Mouse (Mus musculus): ENCODE results near the gene Kazn. TPM values are rescaled to one million over a fixed set of nuclear protein-coding genes. Genes with fewer than 3 reads are reported as not detected.

The Kazn gene
- polyA plus RNA-seq, 1 experiment from 2014 or later, result 16.4 TPM

DNA sequence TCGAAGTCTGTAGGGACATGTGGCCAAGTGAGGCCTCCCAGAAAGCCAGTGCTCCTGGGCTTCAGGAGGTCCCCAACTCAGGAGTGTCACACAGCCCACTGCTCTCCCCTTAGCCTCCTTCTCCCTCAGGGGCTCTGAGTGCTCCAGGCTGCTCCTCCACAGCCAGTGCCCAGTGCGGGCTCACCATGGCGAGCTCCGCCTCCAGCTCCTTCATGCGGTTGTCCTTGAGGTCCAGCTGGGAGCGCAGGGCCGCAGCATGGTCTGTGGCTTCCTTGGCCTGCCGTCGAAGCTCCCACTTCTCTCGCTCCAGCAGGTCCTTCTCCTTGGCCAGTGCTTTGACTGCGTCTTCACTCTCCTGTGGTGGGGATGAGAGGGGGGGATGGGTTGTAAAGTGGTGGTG is 85.0 kb downstream of the Kazn start:
- Histone ChIP-seq H3K36me3 (ENCODE audit: insufficient read depth, low read length) (0 out of 2 replicates have a peak, but pooled peaks cover 16% of the 10 kb centered on the region), H3K4me1 (replicated peaks; ENCODE audit: insufficient read depth, low read length) (no peaks in the 10 kb centered on the region), H3K27ac (no peak overlapping the region), H3K27me3 (ENCODE audit: insufficient read depth, low read length) (no peaks in the 10 kb centered on the region), H3K4me3 (replicated peaks; ENCODE audit: low read depth, low read length) (no peak overlapping the region), H3K9me3 (replicated peaks; ENCODE audit: low read length) (no peaks in the 10 kb centered on the region), H3K9ac (ENCODE audit: low read depth, low read length) (no peak overlapping the region), H3K4me2 (ENCODE audit: low read length) (no peak overlapping the region)
- DNase-seq (ENCODE audit: low spot score), result no peak
- no peak for TF ChIP-seq CTCF (IDR thresholded peaks at IDR 0.05; ENCODE audit: low read depth)
- no peak for ATAC-seq (replicated peaks; ENCODE audit: low FRiP score, low read depth)
- WGBS, result 76% methylated on average over 11 of the region's 11 CpGs

DNA sequence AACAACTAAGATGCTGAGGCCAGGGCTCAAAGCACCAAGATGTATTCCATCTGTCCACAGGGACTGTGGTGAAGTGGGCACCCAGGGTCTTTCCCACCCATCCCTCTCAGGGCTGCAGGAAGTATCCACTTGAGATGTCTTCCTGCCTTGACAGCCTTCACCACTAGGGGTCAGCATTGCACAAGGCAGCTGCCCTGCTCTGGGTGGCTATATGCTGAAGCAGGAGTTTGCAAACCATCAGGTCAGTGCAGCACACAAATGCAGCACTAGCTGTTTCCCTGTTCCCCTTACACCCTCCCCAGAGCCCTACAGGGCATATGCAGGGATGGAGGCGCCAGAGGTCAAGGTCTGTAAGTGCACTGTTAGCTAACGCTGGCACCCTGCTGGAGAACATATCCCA is 85.7 kb downstream of the Kazn start:
- 9% methylated on average over 2 of the region's 2 CpGs for WGBS
- no peak overlapping the region for H3K4me2 ChIP-seq (ENCODE audit: low read length)
- H3K36me3 ChIP-seq (ENCODE audit: insufficient read depth, low read length), result 0 out of 2 replicates have a peak, but pooled peaks cover 23% of the 10 kb centered on the region
- H3K27ac ChIP-seq, result no peak overlapping the region
- H3K9me3 ChIP-seq (replicated peaks; ENCODE audit: low read length), result no peaks in the 10 kb centered on the region
- H3K4me3 ChIP-seq (replicated peaks; ENCODE audit: low read depth, low read length), result no peak overlapping the region
- DNase-seq (ENCODE audit: low spot score), result peak; percentile 89
- no peaks in the 10 kb centered on the region for H3K27me3 ChIP-seq (ENCODE audit: insufficient read depth, low read length)
- H3K9ac ChIP-seq (ENCODE audit: low read depth, low read length), result no peak overlapping the region
- peak; percentile 59 for ATAC-seq (replicated peaks; ENCODE audit: low FRiP score, low read depth)
- H3K4me1 ChIP-seq (replicated peaks; ENCODE audit: insufficient read depth, low read length), result no peaks in the 10 kb centered on the region
- TF ChIP-seq CTCF (IDR thresholded peaks at IDR 0.05; ENCODE audit: low read depth), result peak; percentile 100

- Histone ChIP-seq H3K4me3 (replicated peaks; ENCODE audit: low read depth, low read length) (no peak overlapping the region), H3K9me3 (replicated peaks; ENCODE audit: low read length) (no peaks in the 10 kb centered on the region), H3K36me3 (ENCODE audit: insufficient read depth, low read length) (0 out of 2 replicates have a peak, but pooled peaks cover 28% of the 10 kb centered on the region), H3K4me2 (ENCODE audit: low read length) (no peak overlapping the region), H3K27ac (no peak overlapping the region), H3K9ac (ENCODE audit: low read depth, low read length) (no peak overlapping the region), H3K4me1 (replicated peaks; ENCODE audit: insufficient read depth, low read length) (no peaks in the 10 kb centered on the region), H3K27me3 (ENCODE audit: insufficient read depth, low read length) (no peaks in the 10 kb centered on the region)
- ATAC-seq (replicated peaks; ENCODE audit: low FRiP score, low read depth), result no peak
- WGBS, result 69% methylated on average over 8 of the region's 8 CpGs
- DNase-seq (ENCODE audit: low spot score), result no peak
- TF ChIP-seq CTCF (IDR thresholded peaks at IDR 0.05; ENCODE audit: low read depth), result no peak
Observed at GRCm38 (mm10) chr4:142152733-142153422, 86.3 kb downstream of the Kazn start.

GRCm38 (mm10) chr4:142150086-142150485 is 89.1 kb downstream of the Kazn start:
- Histone ChIP-seq H3K4me2 (ENCODE audit: low read length) (no peak overlapping the region), H3K27me3 (ENCODE audit: insufficient read depth, low read length) (no peaks in the 10 kb centered on the region), H3K36me3 (ENCODE audit: insufficient read depth, low read length) (peaks cover 31% of the 10 kb centered on the region; the same call in 1 of the 2 replicates), H3K9ac (ENCODE audit: low read depth, low read length) (no peak overlapping the region), H3K9me3 (replicated peaks; ENCODE audit: low read length) (no peaks in the 10 kb centered on the region), H3K4me1 (replicated peaks; ENCODE audit: insufficient read depth, low read length) (no peaks in the 10 kb centered on the region), H3K4me3 (replicated peaks; ENCODE audit: low read depth, low read length) (no peak overlapping the region), H3K27ac (no peak overlapping the region)
- DNase-seq (ENCODE audit: low spot score) (no peak), ATAC-seq (replicated peaks; ENCODE audit: low FRiP score, low read depth) (no peak)
- peak; percentile 28; the same call in 1 of the 2 replicates for TF ChIP-seq CTCF (IDR thresholded peaks at IDR 0.05; ENCODE audit: low read depth)
- WGBS, result 79% methylated on average over 2 of the region's 2 CpGs

- Histone ChIP-seq H3K9me3 (replicated peaks; ENCODE audit: low read length) (no peaks in the 10 kb centered on the region), H3K4me2 (ENCODE audit: low read length) (no peak overlapping the region), H3K4me3 (replicated peaks; ENCODE audit: low read depth, low read length) (no peak overlapping the region), H3K27ac (no peak overlapping the region), H3K36me3 (ENCODE audit: insufficient read depth, low read length) (peaks cover 38% of the 10 kb centered on the region; the same call in 1 of the 2 replicates), H3K4me1 (replicated peaks; ENCODE audit: insufficient read depth, low read length) (no peaks in the 10 kb centered on the region), H3K27me3 (ENCODE audit: insufficient read depth, low read length) (no peaks in the 10 kb centered on the region), H3K9ac (ENCODE audit: low read depth, low read length) (no peak overlapping the region)
- WGBS, result 83% methylated on average over 9 of the region's 9 CpGs
- no peak for DNase-seq (ENCODE audit: low spot score)
- TF ChIP-seq CTCF (IDR thresholded peaks at IDR 0.05; ENCODE audit: low read depth), result peak; percentile 24; the same call in 1 of the 2 replicates
- no peak for ATAC-seq (replicated peaks; ENCODE audit: low FRiP score, low read depth)
Observed at GRCm38 (mm10) chr4:142149202-142149601, 90.0 kb downstream of the Kazn start.

DNA sequence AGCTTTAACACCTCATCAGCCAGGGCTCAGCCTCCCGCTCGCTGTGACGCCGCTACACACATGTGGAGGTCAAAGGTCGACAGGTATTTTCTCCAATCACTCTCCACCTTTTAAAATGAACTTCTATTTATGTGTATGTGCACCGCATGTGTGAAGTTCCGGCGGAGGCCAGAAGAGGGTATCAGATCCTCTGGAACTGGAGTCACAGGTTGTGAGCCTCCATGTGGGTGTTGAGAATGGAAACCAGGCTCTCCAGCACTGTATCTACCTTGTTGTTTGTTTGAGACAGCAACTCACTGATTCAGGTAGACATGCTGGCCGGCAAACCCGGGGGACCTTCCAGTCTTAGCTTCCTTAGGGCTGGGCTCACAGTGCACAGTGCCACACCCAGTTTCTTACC is 91.5 kb downstream of the Kazn start:
- H3K4me3 ChIP-seq (replicated peaks; ENCODE audit: low read depth, low read length), result no peak overlapping the region
- 95% methylated on average over 10 of the region's 10 CpGs for WGBS
- H3K27ac ChIP-seq, result no peak overlapping the region
- H3K36me3 ChIP-seq (ENCODE audit: insufficient read depth, low read length), result peaks cover 48% of the 10 kb centered on the region; the same call in 1 of the 2 replicates
- H3K9me3 ChIP-seq (replicated peaks; ENCODE audit: low read length), result no peaks in the 10 kb centered on the region
- no peak for ATAC-seq (replicated peaks; ENCODE audit: low FRiP score, low read depth)
- TF ChIP-seq CTCF (IDR thresholded peaks at IDR 0.05; ENCODE audit: low read depth), result no peak
- no peaks in the 10 kb centered on the region for H3K4me1 ChIP-seq (replicated peaks; ENCODE audit: insufficient read depth, low read length)
- no peaks in the 10 kb centered on the region for H3K27me3 ChIP-seq (ENCODE audit: insufficient read depth, low read length)
- no peak overlapping the region for H3K4me2 ChIP-seq (ENCODE audit: low read length)
- H3K9ac ChIP-seq (ENCODE audit: low read depth, low read length), result no peak overlapping the region
- DNase-seq (ENCODE audit: low spot score), result no peak

All from kidney, postnatal 0 days (tissue).